Mouse (Mus musculus): ENCODE results near the gene Map3k21.

Gene Map3k21

DNA sequence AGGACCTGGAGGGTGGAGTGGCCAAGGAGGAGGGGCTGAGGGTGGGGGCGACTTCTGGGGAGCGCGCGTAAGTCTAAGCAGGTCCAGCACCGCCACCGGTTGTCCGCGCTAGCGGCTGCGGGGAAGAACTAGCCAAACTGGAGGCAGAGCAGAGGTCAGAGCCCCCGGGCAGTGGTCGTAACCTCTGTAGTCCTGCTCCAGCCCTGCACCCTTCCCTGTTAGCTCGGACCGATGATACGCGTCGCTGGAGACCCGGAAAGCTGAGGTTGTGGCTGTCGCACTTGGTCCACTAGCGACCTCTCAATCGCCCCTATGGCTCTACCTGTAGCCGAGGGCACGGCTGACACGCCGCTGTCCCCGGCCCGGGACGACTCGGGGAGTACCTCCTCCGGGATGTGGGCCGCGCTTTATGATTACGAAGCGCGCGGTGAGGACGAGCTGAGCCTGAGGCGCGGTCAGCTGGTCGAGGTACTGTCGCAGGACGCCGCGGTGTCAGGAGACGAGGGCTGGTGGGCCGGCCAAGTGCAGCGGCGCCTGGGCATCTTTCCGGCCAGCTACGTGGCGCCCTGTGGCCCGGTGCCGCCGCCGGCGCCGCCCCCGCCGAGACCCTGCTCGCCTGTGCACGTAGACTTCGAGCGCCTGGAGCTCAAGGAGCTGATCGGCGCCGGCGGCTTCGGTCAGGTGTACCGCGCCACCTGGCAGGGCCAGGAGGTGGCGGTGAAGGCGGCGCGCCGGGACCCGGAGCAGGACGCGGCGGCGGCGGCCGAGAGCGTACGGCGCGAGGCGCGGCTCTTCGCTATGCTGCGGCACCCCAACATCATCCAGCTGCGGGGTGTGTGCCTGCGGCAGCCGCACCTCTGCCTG lies at the start of gene Map3k21:
Gene Map3k21 (plus strand): TSS at position 86 of the 864 bp plus-strand sequence.
- no peak for DNase-seq (ENCODE audit: low read depth)

DNA sequence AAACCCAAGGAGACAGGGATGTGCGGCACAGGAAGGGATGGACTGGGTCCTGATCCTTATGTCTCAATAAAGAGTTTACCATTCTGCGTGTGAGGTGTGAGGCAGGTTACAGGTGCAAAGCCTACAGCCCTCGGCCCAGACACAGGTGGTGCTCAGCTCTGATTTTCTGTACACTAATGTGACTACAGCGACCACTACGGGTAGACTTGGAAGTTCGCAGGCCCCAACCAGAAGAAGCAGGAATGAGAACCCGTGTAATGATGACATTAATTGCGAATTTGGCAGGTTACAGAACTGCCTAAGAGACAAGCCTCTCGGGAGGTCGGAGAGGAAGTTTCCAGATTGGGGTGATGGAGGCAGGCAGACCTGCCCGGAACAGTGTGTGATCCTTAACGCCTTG lies 44.1 kb upstream of the Map3k21 start:
- DNase-seq (ENCODE audit: low read depth): no peak

GRCm38 (mm10) chr8:125868552-125868951 lies 41.7 kb upstream of the Map3k21 start:
- no peak for DNase-seq (ENCODE audit: low read depth)

- DNase-seq (ENCODE audit: low read depth): no peak
Measured at GRCm38 (mm10) chr8:125869739-125870138, 40.5 kb upstream of the Map3k21 start.

- no peak for DNase-seq (ENCODE audit: low read depth)
Measured at GRCm38 (mm10) chr8:125870179-125870702, 40.0 kb upstream of the Map3k21 start.

DNA sequence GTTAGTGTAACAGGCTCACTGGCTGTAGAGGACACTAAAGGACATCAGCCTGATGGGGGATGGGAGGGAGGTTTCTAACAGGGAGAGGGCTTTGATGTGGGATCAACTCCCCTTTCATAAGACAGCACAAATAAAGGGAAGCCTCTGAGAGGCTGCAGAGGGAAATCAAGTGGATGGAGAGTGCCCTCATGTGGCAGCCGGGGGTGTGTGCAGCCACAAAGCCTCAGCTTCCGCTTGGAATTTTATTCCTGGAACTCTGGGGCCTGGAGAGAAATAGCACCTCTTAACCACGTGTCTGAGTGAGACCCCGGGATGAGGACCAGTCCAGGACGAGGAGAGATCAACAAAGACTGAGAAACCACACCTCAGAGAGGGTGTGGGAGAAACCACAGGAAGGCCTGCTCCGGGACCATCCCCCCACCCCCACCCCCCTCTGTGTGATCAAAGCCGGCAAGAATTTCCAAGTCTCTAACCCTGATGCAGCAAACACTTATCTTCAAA lies 39.4 kb upstream of the Map3k21 start:
- DNase-seq (ENCODE audit: low read depth): peak; percentile 23

DNA sequence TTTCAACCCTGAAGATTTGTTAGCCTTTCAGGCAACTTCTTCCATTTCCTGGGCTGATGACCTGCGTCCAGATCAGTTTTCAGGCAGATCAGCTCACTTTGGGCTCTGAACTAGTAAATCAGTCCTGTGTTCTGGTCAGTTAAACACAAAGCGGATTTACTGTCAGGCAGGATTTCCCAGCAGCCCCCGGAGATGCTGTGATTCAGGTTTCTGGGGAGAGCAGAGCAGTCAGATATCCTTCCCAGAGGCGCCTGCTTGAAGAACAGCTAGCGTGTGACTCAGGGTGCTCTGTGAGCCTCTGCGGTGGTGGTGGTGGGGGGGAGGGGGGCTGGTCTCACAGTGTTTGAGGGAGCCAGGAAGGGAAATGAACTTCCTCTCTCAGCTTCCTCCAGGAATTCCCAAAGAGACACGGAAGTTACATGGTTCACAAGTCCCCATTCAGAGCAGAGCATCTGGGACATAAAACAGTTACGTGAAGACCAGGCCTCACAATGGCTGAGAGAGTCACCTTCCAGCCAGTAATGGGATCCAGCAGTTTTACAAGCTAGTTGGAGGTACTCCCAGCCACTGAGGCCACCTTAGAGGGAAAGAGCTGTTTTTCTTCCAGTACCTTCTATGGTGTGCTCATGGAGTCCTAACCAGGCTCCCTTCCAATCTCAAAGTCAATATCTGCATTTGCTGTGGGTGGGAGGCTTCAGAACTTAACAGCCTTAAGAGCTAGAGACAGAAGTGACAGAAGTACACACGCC lies 37.6 kb upstream of the Map3k21 start:
- DNase-seq (ENCODE audit: low read depth): peak; percentile 16

DNA sequence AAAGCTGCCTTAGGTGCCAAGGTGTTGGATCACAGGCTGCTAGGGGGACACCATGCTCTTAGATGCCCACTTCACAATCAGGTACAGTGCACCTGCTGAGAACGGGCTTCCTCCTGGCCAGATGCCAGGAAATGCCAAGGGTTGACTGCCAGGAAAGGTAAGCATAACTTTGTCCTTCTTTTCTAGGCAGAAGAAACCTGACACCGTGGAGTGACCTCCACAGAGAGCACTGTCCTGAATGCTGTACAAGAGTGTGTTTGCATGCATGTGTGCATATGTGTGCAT lies 37.1 kb upstream of the Map3k21 start:
- no peak for DNase-seq (ENCODE audit: low read depth)

GRCm38 (mm10) chr8:125880447-125880846 lies 29.8 kb upstream of the Map3k21 start:
- no peak for DNase-seq (ENCODE audit: low read depth)

DNA sequence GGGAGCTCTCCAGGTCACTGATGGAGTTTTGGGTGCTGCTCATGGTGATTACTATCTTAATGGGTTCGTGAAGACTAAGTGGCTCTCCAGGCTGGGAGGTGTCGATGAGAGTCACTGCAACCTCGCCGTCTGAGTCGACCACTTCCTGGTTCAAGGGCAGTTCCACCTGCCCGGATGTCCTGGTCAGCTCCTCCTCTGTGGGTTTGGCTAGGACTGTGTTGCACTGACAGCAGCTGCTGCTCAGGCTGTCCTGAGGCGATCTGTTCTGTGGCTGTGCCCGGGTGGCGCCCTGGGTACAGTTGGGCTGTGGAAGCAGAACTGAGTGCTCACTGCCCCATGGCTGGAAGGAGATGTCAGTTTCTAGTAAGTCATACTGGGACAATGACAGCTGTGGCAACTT lies 22.7 kb upstream of the Map3k21 start:
- DNase-seq (ENCODE audit: low read depth): no peak

DNA sequence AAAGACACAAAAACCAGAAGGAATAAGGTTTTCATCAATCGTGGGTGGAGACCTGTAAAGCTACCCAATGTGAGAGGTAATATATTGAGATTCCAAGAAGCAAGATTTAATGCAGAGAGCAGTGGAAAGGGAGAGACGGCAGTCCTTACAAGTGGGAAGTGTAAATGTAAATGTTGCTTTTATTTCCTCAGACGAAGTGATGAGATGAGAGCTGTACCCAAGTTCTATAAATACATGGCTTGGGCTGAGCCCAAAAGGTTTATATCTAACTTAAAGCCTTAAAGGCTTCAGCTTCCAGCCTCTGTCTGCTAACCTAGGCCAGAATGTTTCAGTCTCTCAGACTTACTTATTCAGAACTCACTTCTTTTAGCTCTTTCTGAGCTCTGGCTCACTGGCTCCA lies 20.3 kb upstream of the Map3k21 start:
- no peak for DNase-seq (ENCODE audit: low read depth)

- no peak for DNase-seq (ENCODE audit: low read depth)
Measured at GRCm38 (mm10) chr8:125897388-125897787, 12.9 kb upstream of the Map3k21 start.

DNA sequence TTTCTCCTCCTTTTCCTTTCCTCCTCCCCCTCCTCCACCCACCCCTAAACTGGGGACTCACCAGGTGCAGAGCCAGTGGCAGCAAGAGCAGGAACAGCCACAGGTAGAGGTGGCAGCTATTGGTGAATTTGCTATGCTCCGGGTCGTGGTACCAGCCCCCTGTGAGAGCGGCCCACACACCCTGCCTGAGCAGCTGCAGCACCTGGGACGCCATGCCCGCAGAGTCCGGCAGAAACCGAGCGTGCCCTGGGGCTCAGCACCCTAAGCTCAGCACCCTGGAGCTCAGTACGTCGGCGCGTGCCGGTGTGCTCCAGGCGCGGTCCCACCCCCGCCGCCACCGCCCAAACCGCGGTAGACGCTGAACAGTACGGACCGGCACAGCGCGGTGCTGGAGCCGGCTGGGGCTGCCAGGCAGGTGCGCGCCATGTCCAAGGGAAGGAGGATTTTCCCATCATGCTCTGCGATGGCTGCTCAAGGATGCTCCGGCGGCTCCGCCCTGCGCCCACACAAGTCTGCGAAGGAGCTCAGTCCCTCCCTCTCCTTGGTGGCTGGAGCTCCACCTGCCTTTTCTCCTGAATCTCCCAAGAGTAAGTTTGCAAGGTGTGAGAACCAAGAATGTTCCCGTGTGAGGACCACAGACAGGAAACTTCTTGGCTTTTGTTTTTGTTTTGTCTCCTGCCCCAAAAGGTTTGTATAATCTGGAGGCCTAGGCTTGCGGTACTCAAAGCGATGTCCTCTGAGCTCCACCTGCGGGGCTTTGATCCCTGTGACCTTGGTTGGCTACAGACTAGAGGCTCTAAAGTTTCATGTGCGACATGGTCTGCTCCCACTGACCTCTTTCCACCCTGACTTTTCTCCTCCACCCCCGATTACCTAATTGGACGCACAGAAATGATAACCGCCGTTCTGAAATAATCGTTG lies 12.1 kb upstream of the Map3k21 start, which contains the start of gene Pcnx2:
Gene Pcnx2 (minus strand): TSS at position 450 of the 921 bp plus-strand sequence.
- no peak for DNase-seq (ENCODE audit: low read depth)

DNA sequence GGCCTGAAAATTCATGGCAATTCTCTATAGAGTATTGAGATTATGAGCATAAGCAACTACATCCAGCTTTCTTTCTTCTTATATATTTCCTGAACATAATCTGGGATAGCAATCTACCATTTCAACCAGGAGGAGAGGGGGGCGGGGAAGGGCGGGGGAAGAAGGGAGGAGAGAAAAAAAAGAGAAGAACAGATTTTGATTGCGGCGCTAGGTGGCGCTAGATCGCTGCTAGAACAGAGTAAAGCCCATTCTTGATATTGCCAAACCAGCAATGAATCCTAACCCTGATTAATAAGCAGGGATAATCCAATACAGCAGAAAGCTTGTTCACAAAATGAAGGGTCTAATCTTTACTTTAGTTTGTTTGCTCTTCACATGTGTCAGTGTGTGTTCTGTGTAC lies 11.4 kb upstream of the Map3k21 start:
- peak; percentile 43 for DNase-seq (ENCODE audit: low read depth)

GRCm38 (mm10) chr8:125901167-125901566 lies 9.1 kb upstream of the Map3k21 start:
- no peak for DNase-seq (ENCODE audit: low read depth)

DNA sequence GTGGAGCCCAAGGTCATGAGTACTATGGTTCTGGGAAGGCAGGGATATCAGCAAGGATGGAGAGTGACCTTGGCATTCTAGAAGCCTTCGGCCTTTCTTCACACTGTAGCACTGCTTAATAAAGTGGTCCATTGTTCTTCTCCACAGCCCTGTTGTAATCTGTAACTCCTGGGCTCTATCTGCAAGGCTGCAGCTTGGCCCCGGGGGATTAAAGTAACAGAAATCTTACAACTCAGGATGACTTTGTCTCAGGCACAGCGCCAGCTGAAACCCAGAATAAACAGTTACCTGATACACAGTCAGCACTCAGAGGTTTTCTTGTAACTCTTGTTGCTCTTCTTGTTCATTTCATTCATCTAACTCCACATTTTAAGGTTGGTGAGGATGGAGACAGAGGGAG lies 7.7 kb upstream of the Map3k21 start:
- peak; percentile 26 for DNase-seq (ENCODE audit: low read depth)

- no peak for DNase-seq (ENCODE audit: low read depth)
Measured at GRCm38 (mm10) chr8:125905341-125905740, 4.9 kb upstream of the Map3k21 start.

DNA sequence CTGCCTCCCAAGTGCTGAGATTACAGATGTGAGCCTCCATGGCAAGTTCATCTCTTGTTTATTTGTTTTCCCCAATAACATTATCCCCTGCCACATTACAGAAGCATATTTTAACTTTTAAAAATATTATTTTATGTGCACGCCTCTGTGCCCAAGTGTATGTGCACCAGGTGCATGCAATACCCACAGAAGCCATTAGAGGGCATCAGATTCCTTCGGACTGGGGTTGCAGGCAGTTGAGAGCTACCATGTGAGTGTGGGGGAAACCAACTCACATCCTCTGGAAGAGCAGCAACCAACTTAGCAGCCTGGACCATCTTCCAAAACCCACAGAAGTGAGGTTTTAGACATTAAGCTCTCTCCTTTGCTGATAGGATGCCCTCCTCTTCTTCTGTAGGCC lies 2.9 kb upstream of the Map3k21 start:
- no peak for DNase-seq (ENCODE audit: low read depth)

DNA sequence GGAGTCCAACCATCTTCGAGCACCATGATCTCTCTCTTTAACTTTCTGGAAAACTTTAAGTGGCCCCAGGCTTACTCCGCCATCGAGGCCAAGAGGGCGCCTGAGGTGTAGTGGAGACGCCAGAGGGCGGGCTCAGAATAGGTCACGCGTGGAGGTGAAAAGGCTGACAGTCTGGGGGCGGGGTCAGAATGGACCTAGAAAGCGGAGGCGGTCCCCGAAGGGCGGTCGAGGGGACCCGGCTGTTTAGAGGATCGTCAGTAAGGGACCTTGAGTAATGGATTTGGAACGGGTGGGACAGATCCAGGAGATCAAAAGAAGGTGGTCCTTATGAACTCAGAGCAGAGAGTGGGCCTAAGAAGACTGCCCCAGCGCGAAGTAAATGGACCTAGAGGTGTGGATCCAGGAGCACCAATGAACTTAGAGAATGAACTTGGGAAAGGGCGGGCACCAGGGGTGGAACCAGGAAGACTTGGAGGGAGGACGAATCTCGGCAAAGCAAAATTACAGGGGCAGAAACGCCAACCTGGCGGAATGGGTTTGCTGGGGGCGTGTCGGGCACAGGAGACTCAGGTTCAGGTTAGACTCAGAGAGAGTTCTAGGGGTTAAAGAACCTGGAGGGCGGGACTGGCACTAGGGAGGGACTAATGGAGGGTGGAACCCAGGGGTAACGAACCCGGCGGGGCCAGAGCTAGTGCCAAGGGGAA lies 437 bp upstream of the Map3k21 start:
- DNase-seq (ENCODE audit: low read depth): peak; percentile 18

DNA sequence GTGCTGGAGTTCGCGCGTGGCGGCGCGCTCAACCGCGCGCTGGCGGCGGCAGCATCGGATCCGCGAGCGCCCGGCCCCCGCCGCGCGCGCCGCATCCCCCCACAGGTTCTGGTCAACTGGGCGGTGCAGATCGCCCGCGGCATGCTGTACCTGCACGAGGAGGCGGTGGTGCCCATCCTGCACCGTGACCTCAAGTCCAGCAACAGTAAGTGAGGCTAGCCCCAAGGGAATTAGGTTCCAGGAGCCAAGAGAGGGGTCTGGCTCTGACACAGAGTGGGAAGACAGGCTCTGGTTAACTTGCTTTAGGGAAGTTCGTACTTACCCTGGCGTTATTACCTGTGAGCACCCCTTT lies 955 bp downstream of the Map3k21 start:
- DNase-seq (ENCODE audit: low read depth): no peak

DNA sequence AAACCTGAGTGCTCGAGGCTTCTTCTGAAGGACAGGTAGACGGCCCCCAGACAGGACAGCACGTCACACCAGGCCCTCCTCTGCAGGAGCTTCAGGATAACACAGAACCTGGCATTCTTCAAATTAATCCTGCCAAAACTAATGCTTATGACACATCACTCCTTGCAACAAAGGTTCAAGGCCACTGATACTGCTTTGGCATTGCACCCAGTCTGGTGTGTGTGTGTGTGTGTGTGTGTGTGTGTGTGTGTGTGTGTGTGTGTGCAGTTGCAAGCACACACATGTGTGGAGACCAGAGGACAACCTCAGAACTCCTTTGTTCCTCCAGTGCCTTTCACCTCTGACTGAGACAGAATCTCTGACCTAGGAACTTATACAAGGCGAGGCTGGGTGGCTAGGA lies 3.0 kb downstream of the Map3k21 start:
- DNase-seq (ENCODE audit: low read depth): no peak

All from fibroblast of lung, adult 2 months (primary cell).